Mouse (Mus musculus): ENCODE results near the gene Psmd6.

DNA sequence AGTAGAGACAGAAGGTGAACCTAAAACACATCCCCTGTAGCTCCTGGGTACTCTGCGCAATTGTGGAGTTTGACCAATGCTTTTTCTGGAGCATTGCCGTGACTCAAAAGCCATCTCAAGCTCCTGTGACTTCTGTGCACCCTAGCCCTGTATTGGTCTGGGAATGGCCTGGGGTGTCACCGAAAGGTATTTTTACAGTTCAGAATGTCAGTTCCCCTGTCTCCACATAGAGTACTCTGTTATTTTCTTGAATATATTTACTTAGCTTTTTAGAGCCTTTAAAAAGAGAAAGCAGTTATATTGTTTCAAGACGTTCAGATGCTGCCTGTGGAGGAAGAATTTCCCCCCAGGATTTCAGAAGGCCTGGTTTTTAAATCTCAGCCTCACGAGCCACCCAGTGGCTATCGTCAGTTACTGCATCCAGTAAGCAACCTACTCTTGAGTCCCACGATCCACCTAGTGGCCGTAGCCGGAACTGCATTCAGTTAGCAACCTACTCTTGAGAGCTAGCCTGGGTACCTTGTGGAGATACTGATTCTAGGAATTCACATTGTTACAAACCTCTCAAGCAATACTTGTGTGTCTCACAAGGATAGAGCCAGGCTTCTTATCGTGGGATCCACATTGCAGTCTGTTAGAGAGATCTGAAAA lies 22.3 kb downstream of the Psmd6 start:
- TF ChIP-seq USF1 (IDR thresholded peaks at IDR 0.05; ENCODE audit: low read depth) (no peak), CEBPB (IDR thresholded peaks at IDR 0.05; ENCODE audit: insufficient read depth, poor library complexity, severe bottlenecking) (no peak), TCF12 (IDR thresholded peaks at IDR 0.05; ENCODE audit: insufficient read depth, poor library complexity, severe bottlenecking) (no peak), E2F4 (IDR thresholded peaks at IDR 0.05; ENCODE audit: insufficient read depth) (no peak), POLR2A (IDR thresholded peaks at IDR 0.05; ENCODE audit: insufficient read length, low read depth) (no peak), MYOG (IDR thresholded peaks at IDR 0.05; ENCODE audit: control insufficient read depth in 1 of 3, insufficient read depth in 1 of 3, insufficient read length in 2 of 3, low read depth in 2 of 3) (no peak), MAX (IDR thresholded peaks at IDR 0.05; ENCODE audit: low read depth) (no peak), REST (IDR thresholded peaks at IDR 0.05; ENCODE audit: insufficient read depth, insufficient read length) (no peak), POLR2AphosphoS2 (IDR thresholded peaks at IDR 0.05; ENCODE audit: insufficient read length, low read depth) (no peak), TCF3 (IDR thresholded peaks at IDR 0.05; ENCODE audit: insufficient read length, low read depth) (no peak), SRF (IDR thresholded peaks at IDR 0.05; ENCODE audit: control insufficient read depth, insufficient read length, low read depth) (no peak)
